Mouse (Mus musculus) cerebellum, adult 2 months (tissue): Measurements from ENCODE around the gene Stt3b.

Experiments used
- CTCF ChIP-seq: fragments of 200-500 bp; IDR thresholded peaks from 2 replicates; pipeline ENCODE4 v1.5.1; 2011; ENCODE audit warnings: low read depth, mild to moderate bottlenecking, control low read depth, low read length, moderate library complexity, borderline replicate concordance; ENCODE audit not compliant: insufficient read depth
- POLR2A ChIP-seq: fragments of 200-500 bp; IDR thresholded peaks from 2 replicates; pipeline ENCODE4 v1.6.1; 2011; ENCODE audit warnings: low read length, control low read depth, borderline replicate concordance; ENCODE audit not compliant: insufficient read depth

GRCm38 (mm10) chr9:115278641-115279040, 31.6 kb downstream of the Stt3b start:
- TF ChIP-seq CTCF (no peak), POLR2A (no peak)
